Mouse (Mus musculus) erythroblast, embryonic 14.5 days (primary cell): ENCODE data around the gene Homer3. TPM values are rescaled to one million over a fixed set of nuclear protein-coding genes. Genes with fewer than 3 reads are reported as not detected.

Source experiments
- H3K27me3 ChIP-seq: 2 replicates; pipeline ENCODE4 v1.6.1; 2012; ENCODE audit warnings: inconsistent platforms; ENCODE audit not compliant: control insufficient read depth
- H3K36me3 ChIP-seq: 2 replicates; pipeline ENCODE4 v1.6.1; 2012; ENCODE audit warnings: mild to moderate bottlenecking, inconsistent platforms; ENCODE audit not compliant: control insufficient read depth
- H3K4me1 ChIP-seq: 2 replicates; pipeline ENCODE4 v1.6.1; 2012; ENCODE audit warnings: inconsistent platforms; ENCODE audit not compliant: control insufficient read depth
- H3K4me3 ChIP-seq: replicated peaks from 2 replicates; pipeline ENCODE3; 2012; ENCODE audit warnings: moderate library complexity, mild to moderate bottlenecking, inconsistent platforms
- H3K9me3 ChIP-seq: 2 replicates; pipeline ENCODE4 v1.6.1; 2012; ENCODE audit warnings: low read length, inconsistent platforms, mixed read lengths; ENCODE audit not compliant: control insufficient read depth
- GATA1 ChIP-seq: IDR thresholded peaks from 2 replicates; pipeline ENCODE4 v1.6.1; 2012; ENCODE audit warnings: low read length, inconsistent platforms, mixed read lengths
- TAL1 ChIP-seq: IDR thresholded peaks from 3 replicates; pipeline ENCODE4 v1.6.1; 2012; ENCODE audit warnings: low read length, inconsistent platforms, mixed read lengths
- polyA plus RNA-seq: library from polyadenylated mRNA; stranded (reverse); fragments of >175 nt; gene quantifications from 2 replicates; pipeline ENCODE4 v1.2.3, GENCODE M21; 2012

The Homer3 gene
- polyA plus RNA-seq, 1 experiment: 0.26 TPM

- Histone ChIP-seq H3K4me3 (no peak within 1 kb of the TSS), H3K36me3 (peaks cover 47% of the 10 kb centered on the region), H3K27me3 (peaks cover 8% of the 10 kb centered on the region), H3K4me1 (peaks cover 52% of the 10 kb centered on the region), H3K9me3 (peaks cover 19% of the 10 kb centered on the region)
- TF ChIP-seq GATA1 (no peak), TAL1 (no peak)
Measured at GRCm38 (mm10) chr8:70329124-70329834, 46.7 kb downstream of the Homer3 start, which contains the start of gene Gdf1. Gdf1 (plus strand) TSS chr8:70329817.

DNA sequence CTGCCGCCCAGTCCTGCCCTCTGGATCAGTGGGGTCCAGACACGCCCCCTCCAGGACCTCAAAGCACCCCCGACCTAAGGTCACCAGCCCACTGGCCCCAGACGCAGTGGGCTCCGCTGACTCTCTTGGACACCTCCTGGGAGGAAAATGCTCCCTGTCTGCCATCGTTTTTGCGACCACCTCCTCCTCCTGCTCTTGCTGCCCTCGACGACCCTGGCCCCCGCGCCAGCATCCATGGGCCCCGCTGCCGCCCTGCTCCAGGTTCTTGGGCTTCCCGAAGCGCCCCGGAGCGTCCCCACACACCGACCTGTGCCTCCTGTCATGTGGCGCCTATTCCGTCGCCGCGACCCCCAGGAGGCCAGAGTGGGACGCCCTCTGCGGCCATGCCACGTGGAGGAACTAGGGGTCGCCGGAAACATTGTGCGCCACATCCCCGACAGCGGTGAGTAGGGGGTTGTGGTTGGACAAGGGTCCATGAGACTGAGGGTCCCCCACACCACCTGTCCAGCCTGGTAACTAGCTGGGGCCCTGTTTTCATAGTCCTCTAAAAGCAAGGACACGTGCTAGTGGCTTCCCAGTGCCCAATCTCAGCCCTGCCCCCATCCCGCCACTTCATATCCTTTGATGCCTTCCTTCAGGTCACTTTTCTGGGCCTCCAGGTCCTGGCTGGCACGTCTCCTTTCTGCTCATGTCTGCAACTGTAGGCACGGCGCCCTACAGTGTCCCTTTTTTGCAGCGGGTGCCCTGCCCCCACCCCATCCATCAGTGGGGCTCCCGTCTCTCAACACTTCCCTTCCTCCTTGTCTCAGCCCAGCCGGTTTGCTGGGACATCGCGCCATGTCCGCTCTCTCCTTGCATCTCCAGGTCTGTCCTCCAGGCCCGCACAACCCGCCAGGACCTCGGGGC is 47.5 kb downstream of the Homer3 start:
- peaks cover 52% of the 10 kb centered on the region for H3K4me1 ChIP-seq
- H3K36me3 ChIP-seq: peaks cover 55% of the 10 kb centered on the region
- no peak overlapping the region for H3K4me3 ChIP-seq
- peaks cover 8% of the 10 kb centered on the region for H3K27me3 ChIP-seq
- no peak for TF ChIP-seq GATA1
- TF ChIP-seq TAL1: no peak
- H3K9me3 ChIP-seq: peaks cover 19% of the 10 kb centered on the region

- Histone ChIP-seq H3K4me3 (no peak overlapping the region), H3K36me3 (peaks cover 63% of the 10 kb centered on the region), H3K27me3 (peaks cover 8% of the 10 kb centered on the region), H3K9me3 (peaks cover 19% of the 10 kb centered on the region), H3K4me1 (peaks cover 49% of the 10 kb centered on the region)
- no peak for TF ChIP-seq TAL1
- TF ChIP-seq GATA1: no peak
Measured at GRCm38 (mm10) chr8:70330741-70331364, 48.2 kb downstream of the Homer3 start.

GRCm38 (mm10) chr8:70331526-70331925 is 48.9 kb downstream of the Homer3 start:
- H3K4me1 ChIP-seq: peaks cover 47% of the 10 kb centered on the region
- H3K9me3 ChIP-seq: peaks cover 19% of the 10 kb centered on the region
- H3K36me3 ChIP-seq: peaks cover 69% of the 10 kb centered on the region
- TF ChIP-seq GATA1: no peak
- no peak for TF ChIP-seq TAL1
- H3K4me3 ChIP-seq: no peak overlapping the region
- H3K27me3 ChIP-seq: peaks cover 8% of the 10 kb centered on the region

- TF ChIP-seq GATA1 (no peak), TAL1 (no peak)
- peaks cover 77% of the 10 kb centered on the region for H3K36me3 ChIP-seq
- no peak overlapping the region for H3K4me3 ChIP-seq
- peaks cover 45% of the 10 kb centered on the region for H3K4me1 ChIP-seq
- H3K9me3 ChIP-seq: peaks cover 19% of the 10 kb centered on the region
- H3K27me3 ChIP-seq: peaks cover 8% of the 10 kb centered on the region
Measured at GRCm38 (mm10) chr8:70332070-70332877, 49.6 kb downstream of the Homer3 start.

DNA sequence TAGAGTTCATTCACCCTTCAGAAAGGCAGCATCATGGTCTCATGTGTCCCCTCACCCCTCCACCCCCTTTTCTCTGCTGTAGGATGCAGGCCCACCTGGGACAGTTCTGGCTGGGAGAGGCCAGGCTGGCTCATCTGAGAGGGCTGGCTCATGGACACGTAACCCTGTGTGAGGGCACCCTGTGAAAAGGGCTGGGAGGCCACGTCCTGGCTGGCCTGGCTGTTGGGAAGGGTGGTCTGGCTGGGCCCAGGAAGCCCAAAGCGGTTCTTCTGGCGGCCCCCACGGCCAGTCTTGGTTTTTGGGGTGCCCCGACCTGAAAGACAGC is 50.2 kb downstream of the Homer3 start:
- H3K36me3 ChIP-seq: peaks cover 83% of the 10 kb centered on the region
- no peak for TF ChIP-seq TAL1
- no peak for TF ChIP-seq GATA1
- H3K4me3 ChIP-seq: no peak overlapping the region
- peaks cover 17% of the 10 kb centered on the region for H3K9me3 ChIP-seq
- H3K27me3 ChIP-seq: peaks cover 8% of the 10 kb centered on the region
- peaks cover 39% of the 10 kb centered on the region for H3K4me1 ChIP-seq

DNA sequence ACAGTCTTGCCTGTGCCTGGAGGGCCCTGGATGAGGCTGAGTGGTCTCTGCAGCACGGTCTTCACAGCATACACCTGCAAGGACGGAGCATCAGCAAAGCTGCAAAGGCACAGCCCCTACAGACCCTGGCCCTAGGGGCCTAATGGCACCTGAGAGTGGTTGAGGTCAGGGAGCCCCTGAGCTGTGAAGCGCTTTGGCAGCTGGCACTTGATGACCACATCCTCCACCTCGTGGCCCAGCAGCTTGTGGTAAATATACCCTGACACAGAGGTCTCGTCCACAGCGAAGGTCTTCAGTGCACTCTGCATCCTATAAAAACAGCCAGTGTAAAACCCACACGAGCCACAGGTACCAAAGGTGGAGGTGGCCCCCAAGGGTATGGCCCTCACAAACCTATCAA is 56.3 kb downstream of the Homer3 start:
- Histone ChIP-seq H3K27me3 (no peaks in the 10 kb centered on the region), H3K9me3 (no peaks in the 10 kb centered on the region), H3K4me3 (no peak overlapping the region), H3K36me3 (peaks cover 100% of the 10 kb centered on the region), H3K4me1 (peaks cover 5% of the 10 kb centered on the region; the same call in 1 of the 2 replicates)
- TF ChIP-seq GATA1 (no peak), TAL1 (no peak)

GRCm38 (mm10) chr8:70340659-70341058 is 58.0 kb downstream of the Homer3 start:
- no peak for TF ChIP-seq TAL1
- TF ChIP-seq GATA1: no peak
- Histone ChIP-seq H3K36me3 (peaks cover 99% of the 10 kb centered on the region), H3K4me3 (no peak overlapping the region), H3K27me3 (no peaks in the 10 kb centered on the region), H3K4me1 (peaks cover 20% of the 10 kb centered on the region), H3K9me3 (no peaks in the 10 kb centered on the region)
